Mouse (Mus musculus): ENCODE data around the gene Adk. TPM values are rescaled to one million over a fixed set of nuclear protein-coding genes. Genes with fewer than 3 reads are reported as not detected.

The Adk gene
- polyA plus RNA-seq, 1 experiment from 2014 or later: 171 TPM

DNA sequence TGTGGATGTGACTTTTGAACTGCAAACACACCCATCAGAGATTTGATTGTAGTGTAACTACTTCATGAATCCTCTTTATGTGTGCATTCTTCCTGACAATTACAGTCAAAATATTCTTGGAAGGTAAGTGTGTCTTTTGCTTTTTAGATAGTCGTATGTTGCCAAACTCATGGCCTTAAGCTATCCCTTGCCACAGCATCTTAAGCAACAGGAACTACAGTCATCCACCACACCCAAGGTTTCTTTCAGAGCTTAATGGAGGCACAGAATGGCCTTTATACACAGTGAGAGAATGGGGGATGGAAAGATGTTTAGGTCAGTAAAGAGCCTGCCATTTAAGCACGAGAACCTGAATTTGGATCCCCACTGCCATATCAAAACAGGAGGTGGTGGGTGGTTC is 4.5 kb upstream of the Adk start:
- no peak overlapping the region for H3K4me3 ChIP-seq
- no peak for DNase-seq (ENCODE audit: low spot score)
- H3K4me1 ChIP-seq: 0 out of 2 replicates have a peak, but pooled peaks cover 12% of the 10 kb centered on the region
- no peak overlapping the region for H3K27ac ChIP-seq (replicated peaks)
- H3K27me3 ChIP-seq (replicated peaks; ENCODE audit: low read depth, poor library complexity, severe bottlenecking): no peaks in the 10 kb centered on the region
- peaks cover 13% of the 10 kb centered on the region for H3K36me3 ChIP-seq (replicated peaks)
- peaks cover 6% of the 10 kb centered on the region; the same call in 1 of the 2 replicates for H3K9me3 ChIP-seq
- 83% methylated on average over 2 of the region's 2 CpGs for WGBS

DNA sequence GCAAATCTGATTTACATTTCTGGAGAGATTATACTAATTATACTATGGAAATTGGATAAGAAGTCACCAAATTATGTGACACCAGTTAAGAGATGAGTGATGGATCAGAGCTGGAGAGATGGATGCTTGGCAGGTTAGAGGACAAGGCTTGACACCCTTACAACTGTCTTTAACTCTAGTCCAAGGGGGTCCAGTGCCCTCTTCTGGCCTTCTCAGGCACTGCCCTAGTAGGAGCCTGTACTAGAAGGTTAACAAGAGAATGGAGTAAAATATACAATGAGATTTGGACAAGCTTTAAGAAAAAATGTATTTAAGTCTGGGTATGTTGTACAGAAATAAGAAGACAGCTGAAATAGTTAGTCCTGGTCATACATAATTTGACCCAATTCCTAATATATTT is 3.5 kb upstream of the Adk start:
- H3K27me3 ChIP-seq (replicated peaks; ENCODE audit: low read depth, poor library complexity, severe bottlenecking): no peaks in the 10 kb centered on the region
- H3K4me1 ChIP-seq: peaks cover 20% of the 10 kb centered on the region; the same call in 1 of the 2 replicates
- H3K9me3 ChIP-seq: peaks cover 6% of the 10 kb centered on the region; the same call in 1 of the 2 replicates
- H3K36me3 ChIP-seq (replicated peaks): peaks cover 10% of the 10 kb centered on the region
- H3K4me3 ChIP-seq: no peak overlapping the region
- no peak overlapping the region for H3K27ac ChIP-seq (replicated peaks)
- DNase-seq (ENCODE audit: low spot score): peak; percentile 34

DNA sequence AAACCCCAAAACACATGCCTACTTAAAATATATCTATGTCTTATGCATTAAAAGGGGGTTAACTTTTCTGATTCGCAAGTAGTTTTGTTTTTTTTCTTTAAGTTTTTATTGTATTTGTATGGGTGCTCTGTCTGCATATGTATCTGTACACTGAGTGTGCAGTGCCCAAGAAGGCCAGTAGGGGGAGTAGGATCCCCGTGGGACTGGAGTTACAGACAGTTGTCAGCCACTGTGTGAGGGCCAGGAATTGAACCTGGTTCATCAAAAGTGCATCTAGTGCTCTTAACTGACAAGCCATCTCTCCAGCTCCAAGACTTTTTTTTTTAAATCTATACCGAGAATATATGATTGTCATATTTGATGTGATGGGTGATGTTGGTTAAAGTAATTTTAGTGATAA is 1.6 kb upstream of the Adk start:
- Histone ChIP-seq H3K4me1 (peaks cover 20% of the 10 kb centered on the region; the same call in 1 of the 2 replicates), H3K27me3 (replicated peaks; ENCODE audit: low read depth, poor library complexity, severe bottlenecking) (no peaks in the 10 kb centered on the region), H3K27ac (replicated peaks) (no peak overlapping the region), H3K4me3 (peak overlapping the region; percentile 85), H3K9me3 (peaks cover 6% of the 10 kb centered on the region; the same call in 1 of the 2 replicates), H3K36me3 (replicated peaks) (peaks cover 7% of the 10 kb centered on the region)
- WGBS: 79% methylated on average over 3 of the region's 3 CpGs
- peak; percentile 21 for DNase-seq (ENCODE audit: low spot score)

DNA sequence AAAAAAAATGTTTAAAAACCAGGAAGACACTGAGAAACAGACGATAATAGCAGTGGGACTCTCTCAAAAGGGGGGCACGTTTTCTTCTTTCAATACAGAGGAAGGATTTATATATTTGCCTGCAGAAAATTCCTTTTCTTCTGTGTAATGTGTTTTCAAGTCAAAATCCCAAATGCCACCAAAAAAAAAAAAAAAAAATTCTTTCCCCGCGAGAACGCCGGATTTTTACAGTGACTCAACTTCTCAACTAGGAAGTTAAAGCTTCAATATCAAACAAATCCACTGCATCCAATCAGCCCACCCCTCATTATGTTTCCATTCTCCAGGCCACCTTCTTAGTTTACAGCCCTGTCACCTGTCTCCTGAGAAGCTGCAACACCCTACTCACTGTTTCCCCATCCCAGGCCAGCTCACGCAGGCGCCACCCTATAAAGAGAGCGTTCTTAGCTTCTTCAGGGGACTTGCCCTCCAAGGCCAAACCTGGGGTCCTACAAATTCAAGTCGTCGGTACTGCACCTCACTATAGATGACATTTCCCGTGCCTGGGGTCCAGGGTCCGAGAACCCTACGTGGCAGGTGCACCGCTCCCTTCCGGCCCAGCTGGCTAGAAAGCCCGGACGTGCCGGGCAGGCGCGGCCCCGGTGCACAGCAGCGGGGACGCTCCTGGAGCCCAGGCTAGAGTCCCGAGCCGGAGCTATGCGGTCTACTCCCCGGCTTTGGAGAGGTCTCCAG is 828 bp upstream of the Adk start:
- H3K9me3 ChIP-seq: peaks cover 6% of the 10 kb centered on the region; the same call in 1 of the 2 replicates
- H3K27ac ChIP-seq (replicated peaks): peak overlapping the region; percentile 96
- no peaks in the 10 kb centered on the region for H3K27me3 ChIP-seq (replicated peaks; ENCODE audit: low read depth, poor library complexity, severe bottlenecking)
- peaks cover 20% of the 10 kb centered on the region; the same call in 1 of the 2 replicates for H3K4me1 ChIP-seq
- H3K36me3 ChIP-seq (replicated peaks): peaks cover 12% of the 10 kb centered on the region
- DNase-seq (ENCODE audit: low spot score): no peak
- 10% methylated on average over 28 of the region's 28 CpGs for WGBS
- peak overlapping the region; percentile 85 for H3K4me3 ChIP-seq

DNA sequence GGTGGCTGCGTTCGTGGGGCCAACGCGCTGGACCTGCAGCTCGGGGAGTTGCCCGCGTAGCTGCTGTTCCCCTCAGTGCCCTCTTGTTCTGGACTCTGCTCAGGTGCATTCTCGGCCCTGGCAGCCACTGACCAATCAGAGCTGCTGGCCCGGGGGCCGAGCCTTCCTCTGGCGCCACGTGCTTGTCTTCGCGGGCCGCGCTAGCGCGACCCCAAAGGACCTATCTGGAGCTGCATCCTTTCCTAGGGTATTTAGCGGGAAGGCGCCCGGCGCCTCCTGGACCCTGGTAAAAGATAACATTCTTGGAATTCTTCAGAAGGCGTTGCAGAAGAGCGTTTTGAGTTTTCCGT is 382 bp downstream of the Adk start:
- peaks cover 6% of the 10 kb centered on the region; the same call in 1 of the 2 replicates for H3K9me3 ChIP-seq
- H3K36me3 ChIP-seq (replicated peaks): peaks cover 19% of the 10 kb centered on the region
- no peaks in the 10 kb centered on the region for H3K27me3 ChIP-seq (replicated peaks; ENCODE audit: low read depth, poor library complexity, severe bottlenecking)
- peak overlapping the region; percentile 96 for H3K27ac ChIP-seq (replicated peaks)
- DNase-seq (ENCODE audit: low spot score): peak; percentile 90
- peaks cover 20% of the 10 kb centered on the region; the same call in 1 of the 2 replicates for H3K4me1 ChIP-seq
- H3K4me3 ChIP-seq: peak overlapping the region; percentile 85
- WGBS: under 1% methylated on average over 25 of the region's 25 CpGs

DNA sequence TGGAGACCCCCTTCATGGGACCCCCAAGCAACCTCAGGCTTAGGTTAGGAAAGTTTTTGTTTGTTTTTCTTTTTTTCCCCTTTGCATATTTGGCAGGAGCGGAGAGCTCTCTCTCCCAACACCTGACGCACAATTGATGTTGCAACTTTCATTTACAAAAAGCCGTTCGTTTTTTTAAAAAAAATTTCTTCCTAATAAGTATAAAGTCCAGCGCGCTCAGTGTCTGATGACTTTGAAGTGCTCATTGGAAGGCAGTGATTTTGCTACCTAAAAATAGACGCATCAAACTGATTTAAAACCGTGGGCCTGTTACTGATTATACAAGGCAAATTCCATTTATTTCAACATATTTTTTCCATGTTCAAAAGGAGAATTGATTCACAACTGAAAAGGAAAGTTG is 777 bp downstream of the Adk start:
- Histone ChIP-seq H3K4me1 (peaks cover 20% of the 10 kb centered on the region; the same call in 1 of the 2 replicates), H3K4me3 (peak overlapping the region; percentile 85), H3K9me3 (peaks cover 6% of the 10 kb centered on the region; the same call in 1 of the 2 replicates), H3K36me3 (replicated peaks) (peaks cover 19% of the 10 kb centered on the region), H3K27ac (replicated peaks) (peak overlapping the region; percentile 96), H3K27me3 (replicated peaks; ENCODE audit: low read depth, poor library complexity, severe bottlenecking) (no peaks in the 10 kb centered on the region)
- DNase-seq (ENCODE audit: low spot score): no peak
- WGBS: 11% methylated on average over 8 of the region's 8 CpGs

DNA sequence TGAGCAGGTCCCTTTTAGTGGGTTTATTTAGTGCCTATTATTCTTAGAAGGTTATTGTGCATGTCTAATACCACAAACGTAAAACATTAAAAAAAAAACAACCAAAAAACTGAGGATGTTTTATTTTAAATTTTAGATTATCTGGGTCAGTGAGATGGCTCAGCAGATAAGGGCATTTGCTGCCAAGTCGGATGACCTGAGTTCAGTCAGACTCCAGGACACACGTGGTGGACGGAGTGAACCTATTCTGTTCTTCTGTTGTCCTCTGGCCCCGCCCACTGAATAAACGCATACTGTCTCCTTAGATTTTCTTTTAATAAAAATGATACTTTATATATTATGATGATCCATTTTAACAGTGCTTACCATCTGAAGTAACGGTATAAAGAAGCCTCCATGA is 1.2 kb downstream of the Adk start:
- WGBS: 49% methylated on average over 7 of the region's 7 CpGs
- H3K4me3 ChIP-seq: peak overlapping the region; percentile 85
- peaks cover 6% of the 10 kb centered on the region; the same call in 1 of the 2 replicates for H3K9me3 ChIP-seq
- no peak overlapping the region for H3K27ac ChIP-seq (replicated peaks)
- DNase-seq (ENCODE audit: low spot score): no peak
- peaks cover 19% of the 10 kb centered on the region for H3K36me3 ChIP-seq (replicated peaks)
- no peaks in the 10 kb centered on the region for H3K27me3 ChIP-seq (replicated peaks; ENCODE audit: low read depth, poor library complexity, severe bottlenecking)
- H3K4me1 ChIP-seq: peaks cover 20% of the 10 kb centered on the region; the same call in 1 of the 2 replicates

DNA sequence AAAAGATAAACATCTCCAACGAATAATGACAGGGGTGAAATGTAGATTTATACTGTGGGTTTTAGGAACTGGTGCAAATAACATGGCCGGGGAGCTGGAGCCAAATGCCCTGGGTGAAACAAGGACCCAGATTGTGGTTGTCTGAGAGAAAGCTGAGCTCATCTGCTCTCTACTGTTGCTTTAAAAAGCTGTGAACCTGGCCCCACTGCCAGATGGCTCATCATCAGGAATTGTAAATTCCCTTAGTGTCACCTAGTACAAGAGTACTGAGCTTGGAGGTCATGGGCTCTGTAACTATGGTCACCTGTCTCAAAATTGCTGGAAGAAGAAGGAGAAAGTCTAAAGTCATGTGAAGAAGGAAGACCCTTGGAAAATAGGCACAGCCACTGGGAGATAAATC is 6.6 kb downstream of the Adk start:
- Histone ChIP-seq H3K9me3 (no peaks in the 10 kb centered on the region), H3K4me3 (no peak overlapping the region), H3K27ac (replicated peaks) (no peak overlapping the region), H3K27me3 (replicated peaks; ENCODE audit: low read depth, poor library complexity, severe bottlenecking) (no peaks in the 10 kb centered on the region), H3K4me1 (no peaks in the 10 kb centered on the region), H3K36me3 (replicated peaks) (peaks cover 19% of the 10 kb centered on the region)
- 89% methylated on average over 2 of the region's 2 CpGs for WGBS
- no peak for DNase-seq (ENCODE audit: low spot score)

DNA sequence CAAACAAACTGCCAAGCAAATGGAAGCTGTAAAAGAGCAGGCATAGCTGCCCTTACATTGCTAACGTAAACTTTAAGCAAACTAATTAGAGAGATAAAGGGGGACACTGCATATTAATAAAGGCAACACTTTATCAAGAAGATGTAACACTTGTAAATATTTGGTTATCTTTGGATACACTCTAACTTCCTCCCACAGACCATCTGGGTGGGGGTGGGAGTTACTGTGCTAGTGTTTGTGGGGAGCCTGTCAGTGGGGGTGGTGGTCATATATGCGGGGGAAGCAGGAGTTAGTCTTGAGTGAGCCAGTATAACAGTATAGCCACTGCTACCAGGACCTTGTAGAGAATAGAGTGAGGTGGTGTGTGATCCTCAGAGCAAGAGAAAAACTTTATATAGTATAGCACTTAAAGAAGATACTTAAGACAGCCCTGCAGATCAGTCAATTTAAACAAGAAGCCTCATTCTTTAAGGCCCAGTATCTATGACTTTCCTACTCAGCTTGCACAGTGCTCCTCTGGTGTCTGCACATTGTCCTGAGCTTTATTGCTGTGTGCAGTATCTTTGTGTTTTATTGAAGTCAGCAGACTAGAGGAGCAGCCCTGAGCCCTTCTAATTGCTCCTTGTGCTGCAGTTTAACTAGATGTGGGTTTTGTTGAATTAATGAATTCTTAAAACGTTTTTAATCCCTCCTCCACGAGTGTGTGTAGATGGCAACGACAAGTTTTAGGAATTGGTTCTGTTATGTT is 10.6 kb downstream of the Adk start:
- H3K4me1 ChIP-seq: 0 out of 2 replicates have a peak, but pooled peaks cover 5% of the 10 kb centered on the region
- no peaks in the 10 kb centered on the region for H3K27me3 ChIP-seq (replicated peaks; ENCODE audit: low read depth, poor library complexity, severe bottlenecking)
- H3K36me3 ChIP-seq (replicated peaks): peaks cover 4% of the 10 kb centered on the region
- DNase-seq (ENCODE audit: low spot score): no peak
- WGBS: 80% methylated on average over 5 of the region's 5 CpGs
- H3K9me3 ChIP-seq: no peaks in the 10 kb centered on the region
- H3K4me3 ChIP-seq: no peak overlapping the region
- no peak overlapping the region for H3K27ac ChIP-seq (replicated peaks)

DNA sequence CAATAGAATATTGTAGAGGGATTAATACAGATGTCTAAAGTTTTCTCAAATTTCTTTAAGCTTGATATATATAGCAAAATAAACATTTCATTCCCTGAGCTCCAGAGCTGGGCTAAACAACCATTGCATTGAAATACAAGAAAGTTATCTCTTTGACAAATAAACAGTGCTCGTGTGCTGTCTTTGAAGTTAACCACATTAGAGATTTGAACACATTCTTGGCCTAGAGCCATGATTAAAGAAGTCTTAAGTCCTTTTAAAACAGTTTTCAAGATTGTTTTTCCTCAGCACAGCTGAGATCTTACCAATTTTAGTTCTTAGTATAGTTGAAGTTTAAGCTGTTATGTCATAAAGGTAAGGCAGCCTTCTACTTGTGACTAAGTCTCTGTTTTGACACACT is 11.9 kb downstream of the Adk start:
- H3K4me1 ChIP-seq: 0 out of 2 replicates have a peak, but pooled peaks cover 5% of the 10 kb centered on the region
- no peak for DNase-seq (ENCODE audit: low spot score)
- H3K9me3 ChIP-seq: no peaks in the 10 kb centered on the region
- H3K27ac ChIP-seq (replicated peaks): no peak overlapping the region
- no peak overlapping the region for H3K4me3 ChIP-seq
- peaks cover 4% of the 10 kb centered on the region; the same call in 1 of the 2 replicates for H3K36me3 ChIP-seq (replicated peaks)
- WGBS: 49% methylated on average over 1 of the region's 1 CpGs
- H3K27me3 ChIP-seq (replicated peaks; ENCODE audit: low read depth, poor library complexity, severe bottlenecking): no peaks in the 10 kb centered on the region

DNA sequence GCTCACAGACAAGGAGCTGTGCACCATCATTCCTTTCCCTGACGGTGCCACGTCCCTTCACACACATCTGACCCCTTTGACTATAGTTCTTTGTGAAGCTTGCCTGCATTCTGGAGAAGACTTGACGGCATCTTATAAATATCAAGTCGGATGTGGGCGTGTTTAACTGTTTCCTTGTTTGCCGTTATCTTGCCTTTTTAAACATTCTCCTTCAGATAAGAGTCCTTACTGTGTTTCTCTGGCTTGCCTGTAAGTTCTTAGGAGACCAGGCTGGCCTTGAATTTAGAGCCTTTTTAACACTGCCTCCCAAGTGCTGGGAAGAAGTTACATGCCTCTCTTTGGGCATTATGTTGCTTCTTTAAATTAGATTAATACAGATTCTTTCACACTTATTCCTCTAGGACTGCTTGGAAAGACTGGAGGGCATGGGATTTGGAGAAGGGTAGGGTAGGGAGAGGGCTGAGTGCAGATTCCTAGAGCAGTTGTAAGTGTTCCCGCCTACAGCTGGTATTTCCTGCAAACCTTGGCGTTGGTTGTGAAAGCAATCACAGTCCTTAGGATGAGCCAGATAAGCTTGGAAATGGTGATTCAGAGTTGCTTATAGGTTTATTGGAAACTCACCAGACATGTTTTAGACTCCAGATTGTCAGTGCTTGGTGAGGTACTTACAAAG is 13.3 kb downstream of the Adk start:
- 81% methylated on average over 8 of the region's 8 CpGs for WGBS
- Histone ChIP-seq H3K9me3 (no peaks in the 10 kb centered on the region), H3K4me1 (peaks cover 9% of the 10 kb centered on the region; the same call in 1 of the 2 replicates), H3K27ac (replicated peaks) (no peak overlapping the region), H3K27me3 (replicated peaks; ENCODE audit: low read depth, poor library complexity, severe bottlenecking) (no peaks in the 10 kb centered on the region), H3K4me3 (no peak overlapping the region), H3K36me3 (replicated peaks) (peaks cover 4% of the 10 kb centered on the region; the same call in 1 of the 2 replicates)
- no peak for DNase-seq (ENCODE audit: low spot score)

DNA sequence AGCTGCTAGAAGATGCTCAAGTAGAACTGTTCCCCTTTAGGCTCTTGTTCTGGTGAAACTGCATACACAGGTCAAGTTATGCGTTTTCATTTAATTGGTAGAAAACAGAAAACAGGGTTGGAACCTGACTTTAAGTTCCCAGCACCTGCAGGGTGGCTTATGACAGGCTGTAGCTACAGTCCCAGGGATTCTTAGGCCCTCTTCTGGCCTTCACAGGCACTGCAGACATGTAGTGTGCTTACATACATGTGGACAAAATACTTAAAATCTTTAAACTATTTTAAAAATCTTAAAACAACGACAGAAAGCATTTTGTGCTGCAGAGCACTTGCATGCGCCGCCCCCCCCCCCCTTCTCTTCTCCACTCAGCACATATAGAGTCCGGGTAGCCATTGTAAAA is 17.2 kb downstream of the Adk start:
- 88% methylated on average over 5 of the region's 5 CpGs for WGBS
- no peaks in the 10 kb centered on the region for H3K9me3 ChIP-seq

More for the DNA sequence above, 17.2 kb downstream of the Adk start:
- H3K36me3 ChIP-seq (replicated peaks): peaks cover 4% of the 10 kb centered on the region; the same call in 1 of the 2 replicates
- no peaks in the 10 kb centered on the region for H3K27me3 ChIP-seq (replicated peaks; ENCODE audit: low read depth, poor library complexity, severe bottlenecking)
- H3K27ac ChIP-seq (replicated peaks): no peak overlapping the region
- peaks cover 10% of the 10 kb centered on the region; the same call in 1 of the 2 replicates for H3K4me1 ChIP-seq
- H3K4me3 ChIP-seq: no peak overlapping the region
- DNase-seq (ENCODE audit: low spot score): no peak

All from embryonic facial prominence, embryonic 10.5 days (tissue).